Mouse (Mus musculus) urinary bladder, postnatal 25 days (tissue): ENCODE data around the gene Polr2b.
A peak's percentile ranks its signal among the peaks of the same experiment; 100 is the strongest.

Source experiments
- DNase-seq: peaks from one replicate; pipeline ENCODE4 v3.0.0; 2022; ENCODE audit warnings: low spot score

The Polr2b gene

GRCm38 (mm10) chr5:77292803-77293522 is 17.0 kb upstream of the Polr2b start:
- DNase-seq: no peak

GRCm38 (mm10) chr5:77299486-77299885 is 10.5 kb upstream of the Polr2b start:
- DNase-seq: no peak

- DNase-seq: no peak
These were observed 8.5 kb upstream of the Polr2b start for GRCm38 (mm10) chr5:77301296-77301903.

- no peak for DNase-seq
These were observed 2.0 kb upstream of the Polr2b start for GRCm38 (mm10) chr5:77307821-77308553.

GRCm38 (mm10) chr5:77309051-77309906 is 668 bp upstream of the Polr2b start:
- DNase-seq: peak; percentile 35

GRCm38 (mm10) chr5:77314206-77314605 is 4.3 kb downstream of the Polr2b start:
- DNase-seq: no peak

GRCm38 (mm10) chr5:77314986-77315385 is 5.0 kb downstream of the Polr2b start:
- no peak for DNase-seq

GRCm38 (mm10) chr5:77324936-77325335 is 15.0 kb downstream of the Polr2b start:
- no peak for DNase-seq

- no peak for DNase-seq
These were observed 20.2 kb downstream of the Polr2b start for GRCm38 (mm10) chr5:77330154-77330553.

- no peak for DNase-seq
These were observed 30.1 kb downstream of the Polr2b start for GRCm38 (mm10) chr5:77340033-77340432.

- DNase-seq: no peak
These were observed 39.0 kb downstream of the Polr2b start for GRCm38 (mm10) chr5:77348901-77349300.

GRCm38 (mm10) chr5:77349971-77350658 is 40.2 kb downstream of the Polr2b start:
- DNase-seq: no peak

- DNase-seq: no peak
These were observed 41.7 kb downstream of the Polr2b start for GRCm38 (mm10) chr5:77351691-77352090.

- peak; percentile 88 for DNase-seq
These were observed 44.4 kb downstream of the Polr2b start for GRCm38 (mm10) chr5:77354361-77354787.

GRCm38 (mm10) chr5:77355307-77356265 is 45.6 kb downstream of the Polr2b start:
- DNase-seq: no peak

- peak; percentile 65 for DNase-seq
These were observed 47.6 kb downstream of the Polr2b start for GRCm38 (mm10) chr5:77357405-77358149.

GRCm38 (mm10) chr5:77358347-77358746 is 48.4 kb downstream of the Polr2b start:
- DNase-seq: no peak

- no peak for DNase-seq
These were observed 50.0 kb downstream of the Polr2b start for GRCm38 (mm10) chr5:77359971-77360370.

- no peak for DNase-seq
These were observed 51.1 kb downstream of the Polr2b start for GRCm38 (mm10) chr5:77361006-77361405.

- DNase-seq: no peak
These were observed 52.2 kb downstream of the Polr2b start for GRCm38 (mm10) chr5:77362120-77362519.
